Mouse (Mus musculus) liver, embryonic 14.5 days (tissue): ENCODE results near the gene Pttg1ip.

Experiments used
- CTCF ChIP-seq: IDR thresholded peaks from 2 replicates; pipeline ENCODE4 v1.5.1; 2016; ENCODE audit warnings: antibody characterized with exemption, low read depth, control low read depth
- EP300 ChIP-seq: IDR thresholded peaks from 2 replicates; pipeline ENCODE4 v1.6.1; 2016; ENCODE audit warnings: antibody characterized with exemption, low read depth

DNA sequence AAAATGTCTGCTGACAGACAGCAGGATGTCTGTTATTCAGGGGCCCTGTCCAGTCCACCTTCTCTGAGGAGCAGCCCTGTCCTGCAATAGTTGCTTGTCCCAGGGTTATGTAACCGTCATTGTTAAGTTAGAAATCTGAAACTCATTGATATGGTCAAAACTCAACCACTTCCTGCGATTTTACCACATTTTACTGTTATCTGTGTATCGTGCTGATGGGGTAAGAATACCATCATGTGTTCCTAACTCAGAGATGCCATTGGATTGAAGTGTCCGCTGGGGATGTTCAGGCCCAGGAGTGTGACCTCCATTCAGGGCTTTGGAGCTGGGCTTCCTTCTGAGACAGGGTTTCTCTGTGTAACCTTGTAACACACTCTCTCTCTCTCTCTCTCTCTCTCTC is 26.6 kb upstream of the Pttg1ip start:
- no peak for TF ChIP-seq CTCF
- no peak for TF ChIP-seq EP300
